Mouse (Mus musculus) heart, embryonic 13.5 days (tissue): ENCODE measurements at regions not wholly inside any gene's neighbourhood (a gene's known extent, or its start where the extent isn't known, plus 50 kb on each side); places are given as distances from the start of the nearest gene placed in this dataset.
A peak's percentile ranks its signal among the peaks of the same experiment; 100 is the strongest.

ENCODE experiments used
- ATAC-seq: fragments of 200-750 bp; cut with Nextera tagmentation; 2 replicates; pipeline ENCODE4 v1.8.0; 2017; ENCODE audit warnings: moderate TSS enrichment; ENCODE audit not compliant: insufficient number of reproducible peaks, low FRiP score, low TSS enrichment; ENCODE audit errors: extremely low read depth
- H3K27ac ChIP-seq: fragments of 300-500 bp; sonication (generic); replicated peaks from 2 replicates; pipeline ENCODE4 v1.5.1; 2015; ENCODE audit warnings: moderate library complexity, mild to moderate bottlenecking, inconsistent platforms
- H3K27me3 ChIP-seq: fragments of 300-500 bp; sonication (generic); replicated peaks from 2 replicates; pipeline ENCODE4 v1.6.1; 2015; ENCODE audit warnings: mild to moderate bottlenecking, inconsistent platforms
- H3K36me3 ChIP-seq: fragments of 300-500 bp; sonication (generic); 2 replicates; pipeline ENCODE4 v1.6.1; 2015; ENCODE audit warnings: mild to moderate bottlenecking, inconsistent platforms
- H3K4me1 ChIP-seq: fragments of 300-500 bp; sonication (generic); 2 replicates; pipeline ENCODE4 v1.6.1; 2015; ENCODE audit warnings: inconsistent platforms
- H3K4me2 ChIP-seq: fragments of 300-500 bp; sonication (generic); 2 replicates; pipeline ENCODE4 v1.6.1; 2015; ENCODE audit warnings: inconsistent platforms, mild to moderate bottlenecking, moderate library complexity
- H3K4me3 ChIP-seq: fragments of 300-500 bp; sonication (generic); 2 replicates; pipeline ENCODE4 v1.5.1; 2015; ENCODE audit warnings: moderate library complexity, mild to moderate bottlenecking, inconsistent platforms
- H3K9ac ChIP-seq: fragments of 300-500 bp; sonication (generic); 2 replicates; pipeline ENCODE4 v1.6.1; 2015; ENCODE audit warnings: inconsistent platforms, mild to moderate bottlenecking, moderate library complexity
- H3K9me3 ChIP-seq: fragments of 300-500 bp; sonication (generic); 2 replicates; pipeline ENCODE4 v1.6.1; 2016; ENCODE audit warnings: inconsistent platforms
- WGBS: fragments of 180-500 bp; shearing (Covaris S2); methylation state at CpG from one replicate; pipeline ENCODE4 v1.1.7; 2015; ENCODE audit warnings: mixed read lengths; 5-methylcytosine and 5-hydroxymethylcytosine counted together

GRCm38 (mm10) chr11:19826481-19827185 is 97.5 kb upstream of the Spred2 start:
- no peak for ATAC-seq
- H3K36me3 ChIP-seq = no peaks in the 10 kb centered on the region
- H3K4me1 ChIP-seq = peaks cover 11% of the 10 kb centered on the region; the same call in 1 of the 2 replicates
- 79% methylated on average over 13 of the region's 13 CpGs for WGBS
- no peak overlapping the region for H3K27ac ChIP-seq
- no peak overlapping the region for H3K4me2 ChIP-seq
- H3K9me3 ChIP-seq = no peaks in the 10 kb centered on the region
- H3K27me3 ChIP-seq = 0 out of 2 replicates have a peak, but pooled peaks cover 3% of the 10 kb centered on the region
- no peak overlapping the region for H3K9ac ChIP-seq
- no peak overlapping the region for H3K4me3 ChIP-seq

GRCm38 (mm10) chr11:19827996-19828395 is 96.2 kb upstream of the Spred2 start:
- Histone ChIP-seq H3K27me3 (0 out of 2 replicates have a peak, but pooled peaks cover 3% of the 10 kb centered on the region), H3K27ac (no peak overlapping the region), H3K4me2 (no peak overlapping the region), H3K9me3 (no peaks in the 10 kb centered on the region), H3K36me3 (no peaks in the 10 kb centered on the region), H3K4me1 (peaks cover 11% of the 10 kb centered on the region; the same call in 1 of the 2 replicates), H3K4me3 (no peak overlapping the region), H3K9ac (no peak overlapping the region)
- WGBS = 58% methylated on average over 11 of the region's 11 CpGs
- no peak for ATAC-seq

- Histone ChIP-seq H3K9ac (no peak overlapping the region), H3K4me2 (no peak overlapping the region), H3K27ac (no peak overlapping the region), H3K27me3 (0 out of 2 replicates have a peak, but pooled peaks cover 3% of the 10 kb centered on the region), H3K9me3 (no peaks in the 10 kb centered on the region), H3K4me1 (peaks cover 11% of the 10 kb centered on the region; the same call in 1 of the 2 replicates), H3K36me3 (no peaks in the 10 kb centered on the region), H3K4me3 (no peak overlapping the region)
- ATAC-seq = no peak
- 51% methylated on average over 8 of the region's 8 CpGs for WGBS
Measured at GRCm38 (mm10) chr11:19828959-19829401, 95.2 kb upstream of the Spred2 start.

GRCm38 (mm10) chr11:19829564-19830279 is 94.5 kb upstream of the Spred2 start:
- Histone ChIP-seq H3K4me2 (no peak overlapping the region), H3K4me3 (no peak overlapping the region), H3K36me3 (no peaks in the 10 kb centered on the region), H3K27me3 (0 out of 2 replicates have a peak, but pooled peaks cover 3% of the 10 kb centered on the region), H3K4me1 (peaks cover 11% of the 10 kb centered on the region; the same call in 1 of the 2 replicates), H3K9me3 (no peaks in the 10 kb centered on the region), H3K27ac (no peak overlapping the region), H3K9ac (peak overlapping the region; percentile 33; the same call in 1 of the 2 replicates)
- WGBS = 23% methylated on average over 9 of the region's 9 CpGs
- no peak for ATAC-seq

- no peaks in the 10 kb centered on the region for H3K9me3 ChIP-seq
- H3K9ac ChIP-seq = no peak overlapping the region
- 0 out of 2 replicates have a peak, but pooled peaks cover 3% of the 10 kb centered on the region for H3K27me3 ChIP-seq
- no peaks in the 10 kb centered on the region for H3K36me3 ChIP-seq
- WGBS = 15% methylated on average over 18 of the region's 18 CpGs
- peak overlapping the region; percentile 30; the same call in 1 of the 2 replicates for H3K4me2 ChIP-seq
- H3K4me1 ChIP-seq = peaks cover 11% of the 10 kb centered on the region; the same call in 1 of the 2 replicates
- no peak for ATAC-seq
- H3K27ac ChIP-seq = no peak overlapping the region
- H3K4me3 ChIP-seq = no peak overlapping the region
Measured at GRCm38 (mm10) chr11:19830280-19831062, 93.7 kb upstream of the Spred2 start.

- no peak overlapping the region for H3K4me2 ChIP-seq
- no peak overlapping the region for H3K4me3 ChIP-seq
- 70% methylated on average over 8 of the region's 8 CpGs for WGBS
- no peak overlapping the region for H3K9ac ChIP-seq
- no peaks in the 10 kb centered on the region for H3K36me3 ChIP-seq
- H3K9me3 ChIP-seq = no peaks in the 10 kb centered on the region
- 0 out of 2 replicates have a peak, but pooled peaks cover under 1% of the 10 kb centered on the region for H3K27me3 ChIP-seq
- H3K4me1 ChIP-seq = no peaks in the 10 kb centered on the region
- ATAC-seq = no peak
- no peak overlapping the region for H3K27ac ChIP-seq
Measured at GRCm38 (mm10) chr11:19834561-19834960, 89.6 kb upstream of the Spred2 start.

GRCm38 (mm10) chr11:19835221-19835745 is 88.9 kb upstream of the Spred2 start:
- no peaks in the 10 kb centered on the region for H3K4me1 ChIP-seq
- H3K27ac ChIP-seq = no peak overlapping the region
- no peak overlapping the region for H3K4me3 ChIP-seq
- 0 out of 2 replicates have a peak overlapping the region, but pooled peaks have one; percentile 7 for H3K9ac ChIP-seq
- H3K9me3 ChIP-seq = no peaks in the 10 kb centered on the region
- no peaks in the 10 kb centered on the region for H3K36me3 ChIP-seq
- H3K4me2 ChIP-seq = no peak overlapping the region
- H3K27me3 ChIP-seq = no peaks in the 10 kb centered on the region
- ATAC-seq = no peak
- WGBS = 41% methylated on average over 6 of the region's 6 CpGs

- Histone ChIP-seq H3K9me3 (no peaks in the 10 kb centered on the region), H3K4me2 (no peak overlapping the region), H3K27ac (no peak overlapping the region), H3K27me3 (no peaks in the 10 kb centered on the region), H3K4me3 (no peak overlapping the region), H3K9ac (no peak overlapping the region), H3K4me1 (no peaks in the 10 kb centered on the region), H3K36me3 (no peaks in the 10 kb centered on the region)
- WGBS = 89% methylated on average over 5 of the region's 5 CpGs
- ATAC-seq = no peak
Measured at GRCm38 (mm10) chr11:19838932-19839331, 85.2 kb upstream of the Spred2 start.

- no peak overlapping the region for H3K27ac ChIP-seq
- no peak overlapping the region for H3K9ac ChIP-seq
- H3K36me3 ChIP-seq = no peaks in the 10 kb centered on the region
- ATAC-seq = no peak
- H3K4me1 ChIP-seq = no peaks in the 10 kb centered on the region
- H3K4me2 ChIP-seq = no peak overlapping the region
- 62% methylated on average over 3 of the region's 3 CpGs for WGBS
- H3K4me3 ChIP-seq = no peak overlapping the region
- no peaks in the 10 kb centered on the region for H3K27me3 ChIP-seq
- H3K9me3 ChIP-seq = no peaks in the 10 kb centered on the region
Measured at GRCm38 (mm10) chr11:19843084-19843483, 81.1 kb upstream of the Spred2 start.

- H3K27ac ChIP-seq = no peak overlapping the region
- WGBS = 85% methylated on average over 6 of the region's 6 CpGs
- H3K4me1 ChIP-seq = peaks cover 24% of the 10 kb centered on the region
- no peaks in the 10 kb centered on the region for H3K36me3 ChIP-seq
- no peak overlapping the region for H3K4me3 ChIP-seq
- H3K4me2 ChIP-seq = no peak overlapping the region
- no peaks in the 10 kb centered on the region for H3K9me3 ChIP-seq
- H3K27me3 ChIP-seq = no peaks in the 10 kb centered on the region
- H3K9ac ChIP-seq = no peak overlapping the region
- ATAC-seq = no peak
Measured at GRCm38 (mm10) chr11:19847910-19848309, 76.3 kb upstream of the Spred2 start.

GRCm38 (mm10) chr11:19848412-19848811 is 75.8 kb upstream of the Spred2 start:
- Histone ChIP-seq H3K9me3 (no peaks in the 10 kb centered on the region), H3K4me2 (no peak overlapping the region), H3K27me3 (no peaks in the 10 kb centered on the region), H3K36me3 (no peaks in the 10 kb centered on the region), H3K9ac (no peak overlapping the region), H3K4me1 (peaks cover 24% of the 10 kb centered on the region), H3K4me3 (no peak overlapping the region), H3K27ac (no peak overlapping the region)
- 68% methylated on average over 6 of the region's 6 CpGs for WGBS
- no peak for ATAC-seq
